1 mouse cellular context compared by ENCODE assay signal in the genomic region with DNA sequence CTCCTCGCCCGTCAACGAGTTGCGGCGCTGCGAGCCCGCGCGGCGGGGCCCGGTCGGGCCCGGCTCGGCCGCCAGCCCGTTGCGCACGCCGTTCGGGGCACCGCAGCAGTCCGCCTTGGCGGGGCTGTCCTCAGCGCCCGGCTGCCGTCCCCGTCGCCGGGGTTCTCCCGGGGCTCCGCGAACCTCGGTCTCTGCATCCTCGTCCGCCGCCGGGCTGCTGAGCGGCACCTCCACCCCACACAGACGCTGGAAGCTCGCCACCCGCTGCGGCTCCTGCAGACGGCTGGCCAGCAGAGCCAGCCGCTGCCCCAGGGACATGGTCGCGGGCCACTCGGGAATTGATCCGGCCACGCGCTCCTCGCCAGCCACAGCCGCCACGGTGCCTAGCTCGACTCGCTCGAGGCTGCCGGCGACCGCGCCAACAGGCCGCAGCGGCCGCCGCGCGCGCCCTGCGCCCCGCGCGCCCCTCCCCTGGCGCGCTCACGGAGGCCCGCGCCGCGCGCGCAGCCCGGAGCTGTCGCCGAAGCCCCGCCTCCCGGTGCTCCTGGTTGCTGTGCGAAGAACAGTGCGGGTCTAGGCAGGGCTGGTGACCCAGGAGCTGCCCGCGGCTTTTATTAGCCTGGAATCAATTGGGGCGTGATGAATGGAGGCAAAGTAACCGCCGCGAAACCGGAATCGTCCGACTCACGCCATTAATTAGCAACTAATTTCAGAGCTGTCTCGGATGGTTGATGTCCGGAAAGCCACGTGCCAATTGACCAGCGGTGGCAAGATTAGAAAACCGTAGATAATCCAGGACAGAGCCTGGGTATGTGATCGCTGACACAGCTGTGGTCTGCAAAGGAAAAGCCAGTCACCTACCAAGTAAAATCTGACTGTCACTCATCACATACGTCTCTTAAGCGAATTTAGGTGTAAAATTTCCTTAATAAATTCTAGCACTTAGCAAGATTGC.
TF ChIP-seq lines count a peak whose summit lies in the region.

TSS of gene Sgpp1 (minus strand) at position 484 of the 955 bp plus-strand sequence.

TF ChIP-seq in MEL, 35 proteins besides CTCF, POLR2A, EP300 and RAD21 (continued from another document):
- TF ChIP-seq GATA1 (IDR thresholded peaks at IDR 0.05; ENCODE audit: low read depth, low read length) (0 out of 2 replicates have a peak, but pooled peaks have one; percentile 6), CHD2 (IDR thresholded peaks at IDR 0.05; ENCODE audit: low read length) (no peak), KAT2A (conservative IDR thresholded peaks at IDR 0.05; ENCODE audit: low read depth, low read length) (no peak; the same call in 1 of the 2 replicates), SIN3A (IDR thresholded peaks at IDR 0.05; ENCODE audit: low read length) (peak; percentile 43; the same call in 1 of the 2 replicates), ZC3H11A (IDR thresholded peaks at IDR 0.05; ENCODE audit: low read depth, low read length) (no peak), E2F4 (IDR thresholded peaks at IDR 0.05; ENCODE audit: borderline replicate concordance, low read depth, low read length) (no peak), GABPA (IDR thresholded peaks at IDR 0.05; ENCODE audit: low read depth, low read length) (no peak), BHLHE40 (IDR thresholded peaks at IDR 0.05; ENCODE audit: borderline replicate concordance, low read depth, low read length) (peak; percentile 81), CHD1 (IDR thresholded peaks at IDR 0.05; ENCODE audit: low read depth, low read length) (no peak)
